Mouse (Mus musculus): ENCODE measurements around the gene E2f8.

- TF ChIP-seq POLR2A (IDR thresholded peaks at IDR 0.05; ENCODE audit: insufficient read length, low read depth) (no peak), POLR2AphosphoS2 (IDR thresholded peaks at IDR 0.05; ENCODE audit: insufficient read length, low read depth) (no peak), MAX (IDR thresholded peaks at IDR 0.05; ENCODE audit: low read depth) (no peak), E2F4 (IDR thresholded peaks at IDR 0.05; ENCODE audit: insufficient read depth) (no peak), USF1 (IDR thresholded peaks at IDR 0.05; ENCODE audit: low read depth) (no peak), TCF3 (IDR thresholded peaks at IDR 0.05; ENCODE audit: insufficient read length, low read depth) (no peak), CEBPB (IDR thresholded peaks at IDR 0.05; ENCODE audit: insufficient read depth, poor library complexity, severe bottlenecking) (no peak), MYOD1 (IDR thresholded peaks at IDR 0.05; ENCODE audit: control insufficient read depth in 1 of 3, insufficient read length in 2 of 3, low read depth in 2 of 3) (no peak), TCF12 (IDR thresholded peaks at IDR 0.05; ENCODE audit: insufficient read depth, poor library complexity, severe bottlenecking) (no peak), SRF (IDR thresholded peaks at IDR 0.05; ENCODE audit: control insufficient read depth, insufficient read length, low read depth) (no peak)
Observed at GRCm38 (mm10) chr7:48908521-48909341, 27.3 kb upstream of the E2f8 start, which contains the start of gene Nav2.
